Mouse (Mus musculus): ENCODE measurements around the gene Rtl9. TPM values are rescaled to one million over a fixed set of nuclear protein-coding genes. Genes with fewer than 3 reads are reported as not detected.

Gene Rtl9
- 2.5 and 3.5 TPM in 2 replicates for polyA plus RNA-seq (2012; rRNA removed)
- 0.93 and 1.6 TPM in 2 replicates for polyA plus RNA-seq (2014; fragmentation: Nextera tagmentation; extraction: Ambion mirVana)

GRCm38 (mm10) chrX:143099044-143099754 is at the start of gene Rtl9:
Rtl9 (plus strand) TSS chrX:143099594.
- H3K27ac ChIP-seq (replicated peaks; ENCODE audit: low read depth, low read length), result no peak within 1 kb of the TSS
- DNase-seq (ENCODE audit: low spot score), result peak; percentile 59
- no peak within 1 kb of the TSS for H3K4me2 ChIP-seq (replicated peaks; ENCODE audit: low read depth, low read length, severe bottlenecking)
- TF ChIP-seq POLR2A (IDR thresholded peaks at IDR 0.05; ENCODE audit: borderline replicate concordance, extremely low read depth, insufficient read depth, insufficient read length), result no peak
- ATAC-seq (ENCODE audit: low FRiP score, low read depth), result no peak
- no peaks in the 10 kb centered on the region for H3K9me3 ChIP-seq (ENCODE audit: control insufficient read depth, low read length)
- H3K4me3 ChIP-seq (replicated peaks; ENCODE audit: low read length), result no peak within 1 kb of the TSS
- no peaks in the 10 kb centered on the region for H3K27me3 ChIP-seq (ENCODE audit: control insufficient read depth, insufficient read depth, low read length)
- no peaks in the 10 kb centered on the region for H3K4me1 ChIP-seq (ENCODE audit: control insufficient read depth, insufficient read depth, low read length)
- H3K36me3 ChIP-seq (ENCODE audit: control insufficient read depth, insufficient read depth, low read length), result no peaks in the 10 kb centered on the region
- H3K9ac ChIP-seq (ENCODE audit: low read depth, low read length, severe bottlenecking), result no peak within 1 kb of the TSS
- WGBS, result 94% methylated on average over 1 of the region's 1 CpGs

DNA sequence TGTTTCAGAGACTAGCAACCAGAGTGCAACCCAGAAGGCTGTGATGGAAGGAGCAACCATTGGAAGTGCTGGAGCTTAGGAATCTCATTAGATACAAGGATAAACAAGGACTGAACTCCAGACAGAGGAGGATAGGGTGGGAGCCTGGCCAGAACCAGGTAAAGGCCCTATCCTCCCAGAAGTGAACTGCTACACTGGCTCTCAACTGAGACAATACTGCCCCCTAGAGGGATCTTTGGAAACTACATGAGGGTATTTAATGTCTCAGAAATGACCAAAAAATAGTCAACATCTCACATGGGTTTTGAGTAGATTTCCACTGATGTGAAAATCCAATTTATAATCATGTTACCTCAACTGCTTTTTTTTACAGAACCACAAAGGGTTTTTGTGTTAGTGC is 47.9 kb upstream of the Rtl9 start:
- Histone ChIP-seq H3K4me2 (replicated peaks; ENCODE audit: low read depth, low read length, severe bottlenecking) (no peak overlapping the region), H3K4me3 (replicated peaks; ENCODE audit: low read length) (no peak overlapping the region), H3K27ac (replicated peaks; ENCODE audit: low read depth, low read length) (no peak overlapping the region), H3K27me3 (ENCODE audit: control insufficient read depth, insufficient read depth, low read length) (no peaks in the 10 kb centered on the region), H3K9ac (ENCODE audit: low read depth, low read length, severe bottlenecking) (no peak overlapping the region), H3K4me1 (ENCODE audit: control insufficient read depth, insufficient read depth, low read length) (no peaks in the 10 kb centered on the region), H3K9me3 (ENCODE audit: control insufficient read depth, low read length) (no peaks in the 10 kb centered on the region), H3K36me3 (ENCODE audit: control insufficient read depth, insufficient read depth, low read length) (no peaks in the 10 kb centered on the region)
- ATAC-seq (ENCODE audit: low FRiP score, low read depth), result no peak
- no peak for DNase-seq (ENCODE audit: low spot score)
- TF ChIP-seq POLR2A (IDR thresholded peaks at IDR 0.05; ENCODE audit: borderline replicate concordance, extremely low read depth, insufficient read depth, insufficient read length), result no peak

- Histone ChIP-seq H3K27ac (replicated peaks; ENCODE audit: low read depth, low read length) (no peak overlapping the region), H3K4me2 (replicated peaks; ENCODE audit: low read depth, low read length, severe bottlenecking) (no peak overlapping the region), H3K36me3 (ENCODE audit: control insufficient read depth, insufficient read depth, low read length) (no peaks in the 10 kb centered on the region), H3K4me3 (replicated peaks; ENCODE audit: low read length) (no peak overlapping the region), H3K27me3 (ENCODE audit: control insufficient read depth, insufficient read depth, low read length) (no peaks in the 10 kb centered on the region), H3K9ac (ENCODE audit: low read depth, low read length, severe bottlenecking) (no peak overlapping the region), H3K4me1 (ENCODE audit: control insufficient read depth, insufficient read depth, low read length) (no peaks in the 10 kb centered on the region), H3K9me3 (ENCODE audit: control insufficient read depth, low read length) (no peaks in the 10 kb centered on the region)
- ATAC-seq (ENCODE audit: low FRiP score, low read depth) (no peak), DNase-seq (ENCODE audit: low spot score) (no peak)
- 75% methylated on average over 4 of the region's 4 CpGs for WGBS
- TF ChIP-seq POLR2A (IDR thresholded peaks at IDR 0.05; ENCODE audit: borderline replicate concordance, extremely low read depth, insufficient read depth, insufficient read length), result no peak
Measured at GRCm38 (mm10) chrX:143051921-143052320, 47.5 kb upstream of the Rtl9 start.

DNA sequence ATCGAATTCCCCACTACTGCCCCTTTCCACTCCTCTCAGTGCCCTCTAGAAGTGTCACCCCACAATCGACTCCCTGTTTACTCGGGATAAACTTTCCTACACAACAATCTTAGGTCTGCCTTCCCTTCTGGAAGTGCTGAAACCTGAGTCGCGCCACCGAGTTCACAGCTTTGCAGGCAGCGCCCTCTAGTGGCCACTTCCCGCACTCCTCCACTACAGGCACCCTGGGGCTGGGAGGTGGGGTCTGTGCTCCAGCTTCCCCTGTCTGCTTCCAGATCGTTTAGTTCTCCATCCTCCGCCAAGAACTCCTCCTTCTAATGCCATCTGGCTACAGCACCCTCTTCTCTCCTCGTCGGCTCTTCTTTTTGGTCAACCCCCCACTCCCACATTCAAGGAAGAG is 40.6 kb upstream of the Rtl9 start:
- TF ChIP-seq POLR2A (IDR thresholded peaks at IDR 0.05; ENCODE audit: borderline replicate concordance, extremely low read depth, insufficient read depth, insufficient read length), result no peak
- Histone ChIP-seq H3K27ac (replicated peaks; ENCODE audit: low read depth, low read length) (no peak overlapping the region), H3K36me3 (ENCODE audit: control insufficient read depth, insufficient read depth, low read length) (no peaks in the 10 kb centered on the region), H3K9me3 (ENCODE audit: control insufficient read depth, low read length) (no peaks in the 10 kb centered on the region), H3K4me1 (ENCODE audit: control insufficient read depth, insufficient read depth, low read length) (peaks cover 5% of the 10 kb centered on the region; the same call in 1 of the 2 replicates), H3K9ac (ENCODE audit: low read depth, low read length, severe bottlenecking) (no peak overlapping the region), H3K4me3 (replicated peaks; ENCODE audit: low read length) (no peak overlapping the region), H3K27me3 (ENCODE audit: control insufficient read depth, insufficient read depth, low read length) (no peaks in the 10 kb centered on the region), H3K4me2 (replicated peaks; ENCODE audit: low read depth, low read length, severe bottlenecking) (peak overlapping the region; percentile 44)
- WGBS, result 15% methylated on average over 12 of the region's 12 CpGs
- DNase-seq (ENCODE audit: low spot score) (peak; percentile 60), ATAC-seq (ENCODE audit: low FRiP score, low read depth) (peak; percentile 81; the same call in 1 of the 2 replicates)

DNA sequence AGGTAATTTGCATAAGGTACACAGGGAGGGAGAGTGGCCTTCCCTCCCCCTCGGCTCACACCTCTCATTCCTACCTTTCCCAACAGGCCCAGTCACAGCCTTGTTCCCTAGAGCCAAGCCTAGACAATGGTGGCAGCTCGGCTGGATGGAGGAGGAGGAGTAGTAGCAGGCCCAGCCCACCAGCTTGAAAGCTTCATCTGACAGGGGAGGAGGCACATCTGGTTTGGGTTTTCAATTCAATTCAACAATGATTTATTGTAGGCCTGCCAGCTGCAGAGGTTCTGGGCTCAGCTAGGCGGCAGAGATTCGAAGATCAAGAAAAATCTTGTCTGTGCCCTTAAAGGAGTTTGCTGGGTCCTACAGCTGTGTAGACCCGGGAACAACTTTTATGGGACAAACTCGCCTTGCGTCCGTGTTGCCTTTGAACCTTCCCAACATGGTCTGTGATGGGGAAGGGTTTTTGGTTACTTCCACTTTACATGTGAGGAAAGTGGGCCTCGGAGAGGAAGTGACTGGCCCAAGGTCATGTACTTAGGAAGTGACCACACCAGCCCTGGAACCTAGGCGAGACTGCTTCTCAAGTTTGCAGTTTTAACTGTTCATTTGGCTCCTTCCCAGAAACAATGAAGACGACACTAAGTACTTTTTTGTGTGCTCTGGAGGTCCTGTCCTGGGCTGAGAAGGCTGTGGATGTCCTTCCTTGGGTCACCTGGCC is 36.6 kb upstream of the Rtl9 start:
- Histone ChIP-seq H3K27me3 (ENCODE audit: control insufficient read depth, insufficient read depth, low read length) (peaks cover 4% of the 10 kb centered on the region; the same call in 1 of the 2 replicates), H3K9ac (ENCODE audit: low read depth, low read length, severe bottlenecking) (no peak overlapping the region), H3K4me1 (ENCODE audit: control insufficient read depth, insufficient read depth, low read length) (peaks cover 5% of the 10 kb centered on the region; the same call in 1 of the 2 replicates), H3K4me3 (replicated peaks; ENCODE audit: low read length) (no peak overlapping the region), H3K9me3 (ENCODE audit: control insufficient read depth, low read length) (no peaks in the 10 kb centered on the region), H3K36me3 (ENCODE audit: control insufficient read depth, insufficient read depth, low read length) (no peaks in the 10 kb centered on the region), H3K4me2 (replicated peaks; ENCODE audit: low read depth, low read length, severe bottlenecking) (no peak overlapping the region), H3K27ac (replicated peaks; ENCODE audit: low read depth, low read length) (no peak overlapping the region)
- ATAC-seq (ENCODE audit: low FRiP score, low read depth), result peak; percentile 39; the same call in 1 of the 2 replicates
- no peak for TF ChIP-seq POLR2A (IDR thresholded peaks at IDR 0.05; ENCODE audit: borderline replicate concordance, extremely low read depth, insufficient read depth, insufficient read length)
- peak; percentile 59 for DNase-seq (ENCODE audit: low spot score)
- WGBS, result 35% methylated on average over 11 of the region's 11 CpGs
